Mouse (Mus musculus) lung, adult 2 months (tissue): ENCODE results near the gene Rassf1. TPM values are rescaled to one million over a fixed set of nuclear protein-coding genes. Genes with fewer than 3 reads are reported as not detected.

ENCODE experiments used
- DNase-seq: peaks from one replicate; pipeline ENCODE4 v3.0.0; 2022
- H3K4me1 ChIP-seq: fragments of 200-500 bp; 2 replicates; pipeline ENCODE4 v1.6.1; 2011; ENCODE audit warnings: low read length; ENCODE audit not compliant: control insufficient read depth, insufficient read depth
- H3K4me3 ChIP-seq: fragments of 200-500 bp; replicated peaks from 2 replicates; pipeline ENCODE3; 2011; ENCODE audit warnings: low read depth, mild to moderate bottlenecking, control low read depth, low read length; ENCODE audit errors: extremely low read depth
- CTCF ChIP-seq: fragments of 200-500 bp; IDR thresholded peaks from 2 replicates; pipeline ENCODE4 v1.5.1; 2011; ENCODE audit warnings: mild to moderate bottlenecking, low read length, control low read depth; ENCODE audit not compliant: insufficient read depth
- POLR2A ChIP-seq: fragments of 200-500 bp; IDR thresholded peaks from 2 replicates; pipeline ENCODE4 v1.6.1; 2011; ENCODE audit warnings: low read depth, mild to moderate bottlenecking, control low read depth, low read length, borderline replicate concordance; ENCODE audit errors: extremely low read depth
- WGBS: fragments of 180-500 bp; shearing (Covaris S2); methylation state at CpG from one replicate; pipeline ENCODE4 v1.1.7; 2018; 5-methylcytosine and 5-hydroxymethylcytosine counted together
- polyA plus RNA-seq: library from polyadenylated mRNA; depleted of rRNA; stranded (reverse); fragments of >200 nt; gene quantifications from 2 replicates; pipeline ENCODE4 v1.2.3, GENCODE M21; 2012; rRNA removed

Gene Rassf1
- polyA plus RNA-seq, 1 experiment, result 45.5 TPM

GRCm38 (mm10) chr9:107609433-107609830 lies 58.1 kb downstream of the Rassf1 start:
- H3K4me3 ChIP-seq, result no peak overlapping the region
- no peak for DNase-seq
- TF ChIP-seq CTCF (no peak), POLR2A (no peak)
- WGBS, result 69% methylated on average over 4 of the region's 4 CpGs
- H3K4me1 ChIP-seq, result peaks cover 22% of the 10 kb centered on the region

DNA sequence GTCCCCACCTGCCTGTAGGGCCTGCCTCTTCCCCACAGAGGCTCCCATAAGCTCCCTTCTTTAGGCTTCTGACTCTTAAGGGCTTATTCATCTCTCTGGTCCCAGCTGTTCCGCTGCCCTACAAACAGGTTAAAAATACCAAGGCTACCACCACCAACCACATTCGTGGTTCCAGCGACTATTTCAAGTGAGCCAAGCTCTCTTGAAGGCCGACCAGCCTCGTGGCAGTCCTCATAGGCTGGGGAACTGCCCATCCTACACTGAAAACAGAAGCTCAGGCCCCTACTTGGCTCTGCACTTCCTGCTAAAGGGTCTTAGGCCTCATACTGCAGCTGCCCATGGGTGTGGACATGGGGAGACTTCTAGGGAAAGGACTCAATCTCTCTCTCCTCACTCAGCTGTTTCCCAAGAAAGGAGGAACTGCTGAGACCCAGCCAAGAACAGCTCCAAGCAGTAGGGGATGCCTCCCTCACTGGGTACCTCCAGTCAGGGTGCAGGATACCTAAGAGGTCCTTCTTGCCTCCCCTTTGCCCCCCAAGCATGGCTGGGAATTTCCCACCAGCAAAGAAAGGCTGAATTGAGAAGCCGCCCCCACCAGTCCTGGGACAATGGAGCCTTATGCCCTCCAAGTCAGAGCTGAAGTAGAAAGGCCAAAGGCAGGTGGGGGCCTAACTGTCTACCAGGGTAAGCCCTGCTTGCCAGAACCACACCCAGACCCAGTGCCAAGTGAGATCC lies 60.3 kb downstream of the Rassf1 start:
- H3K4me1 ChIP-seq, result peaks cover 18% of the 10 kb centered on the region
- WGBS, result 39% methylated on average over 6 of the region's 6 CpGs

More for the DNA sequence above, 60.3 kb downstream of the Rassf1 start:
- no peak overlapping the region for H3K4me3 ChIP-seq
- TF ChIP-seq CTCF (no peak), POLR2A (no peak)
- DNase-seq, result no peak

Other genes starting within 250 kb of the Rassf1 start
- gene Hemk1, start 213.2 kb upstream of the Rassf1 start, polyA plus RNA-seq, result 16.9 and 21.0 TPM in 2 replicates
- gene 6430571L13Rik, start 211.0 kb upstream of the Rassf1 start, polyA plus RNA-seq, result 0.34 and 1.1 TPM in 2 replicates
- 0.72 and 1.2 TPM in 2 replicates for gene Cacna2d2, start 151.9 kb upstream of the Rassf1 start, polyA plus RNA-seq
- gene Tmem115, start 17.6 kb upstream of the Rassf1 start, polyA plus RNA-seq, result 57.6 and 59.4 TPM in 2 replicates
- 35.6 and 37.1 TPM in 2 replicates for gene Cyb561d2, start 9.4 kb upstream of the Rassf1 start, polyA plus RNA-seq
- 24.8 and 31.3 TPM in 2 replicates for gene Nprl2, start 9.3 kb upstream of the Rassf1 start, polyA plus RNA-seq
- gene Zmynd10, start 4.3 kb upstream of the Rassf1 start, polyA plus RNA-seq, result 12.8 and 13.2 TPM in 2 replicates
- 46.0 and 46.7 TPM in 2 replicates for gene Tusc2, start 11.7 kb downstream of the Rassf1 start, polyA plus RNA-seq
- 235 and 342 TPM in 2 replicates for gene Hyal2, start 16.4 kb downstream of the Rassf1 start, polyA plus RNA-seq
- gene Hyal1, start 25.4 kb downstream of the Rassf1 start, polyA plus RNA-seq, result 19.6 and 26.5 TPM in 2 replicates
- 87.8 and 91.9 TPM in 2 replicates for gene Naa80, start 27.3 kb downstream of the Rassf1 start, polyA plus RNA-seq
- gene Hyal3, start 29.3 kb downstream of the Rassf1 start, polyA plus RNA-seq, result 1.7 and 1.8 TPM in 2 replicates
- gene Ifrd2, start 36.1 kb downstream of the Rassf1 start, polyA plus RNA-seq, result 41.5 and 41.8 TPM in 2 replicates
- 81.0 and 95.6 TPM in 2 replicates for gene Sema3b, start 57.7 kb downstream of the Rassf1 start, polyA plus RNA-seq
- 844 and 991 TPM in 2 replicates for gene Gnai2, start 83.8 kb downstream of the Rassf1 start, polyA plus RNA-seq
- gene Slc38a3, start 118.0 kb downstream of the Rassf1 start, polyA plus RNA-seq, result 1.8 and 16.1 TPM in 2 replicates
- 0.09 and 0.20 TPM in 2 replicates for gene Gnat1, start 128.2 kb downstream of the Rassf1 start, polyA plus RNA-seq
- 318 and 413 TPM in 2 replicates for gene Sema3f, start 158.9 kb downstream of the Rassf1 start, polyA plus RNA-seq
- gene Rbm5, start 219.4 kb downstream of the Rassf1 start, polyA plus RNA-seq, result 54.0 and 77.1 TPM in 2 replicates